Mouse (Mus musculus): ENCODE measurements around the gene Ube2e3. TPM values are rescaled to one million over a fixed set of nuclear protein-coding genes. Genes with fewer than 3 reads are reported as not detected.

The Ube2e3 gene
- total RNA-seq (2015; ENCODE audit: low replicate concordance) (41.1 and 50.2 TPM in 2 replicates), total RNA-seq (2017; ENCODE audit: low replicate concordance) (51.5 and 63.1 TPM in 2 replicates)

DNA sequence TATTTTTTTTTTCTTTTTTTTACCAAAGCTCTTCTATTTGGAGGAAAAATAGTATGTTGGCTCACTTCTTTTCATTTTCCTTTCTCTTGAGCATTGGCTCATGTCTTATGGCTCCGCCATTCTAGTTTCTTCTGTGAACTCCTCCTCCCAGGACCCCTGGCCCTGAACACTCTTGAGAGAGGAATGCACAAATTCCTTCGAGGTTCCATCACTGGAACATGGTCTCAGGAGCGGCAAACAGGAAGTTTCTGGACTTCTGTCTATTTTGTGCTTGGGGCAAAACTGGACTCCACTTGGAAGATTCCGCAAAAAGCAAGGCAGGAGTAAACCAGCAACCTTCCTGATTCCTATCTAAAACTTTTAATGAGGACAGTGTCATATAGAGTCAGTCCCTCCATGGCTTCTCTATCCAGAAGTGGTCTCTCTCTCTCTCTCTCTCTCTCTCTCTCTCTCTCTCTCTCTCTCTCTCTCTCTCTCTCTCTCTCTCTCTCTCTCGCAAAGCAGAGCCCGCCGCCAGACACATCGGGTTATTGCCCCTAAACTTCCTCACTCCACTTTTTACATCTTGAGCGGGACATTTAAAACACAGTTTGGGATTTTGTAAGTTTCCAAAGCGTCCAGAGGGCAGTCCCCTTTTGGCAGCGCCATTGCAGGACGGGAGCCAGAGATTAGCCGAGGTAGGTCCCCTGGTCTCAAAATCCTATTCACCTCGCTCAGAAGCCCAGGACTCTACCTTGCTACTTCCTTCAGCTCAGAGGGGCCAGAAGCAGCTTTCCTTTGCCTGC lies at the start of gene Ube2e3:
Ube2e3 (plus strand) TSS at position 399 of the 785 bp plus-strand sequence.
- ATAC-seq (replicated peaks; ENCODE audit: low FRiP score, poor library complexity, severe bottlenecking) = no peak

DNA sequence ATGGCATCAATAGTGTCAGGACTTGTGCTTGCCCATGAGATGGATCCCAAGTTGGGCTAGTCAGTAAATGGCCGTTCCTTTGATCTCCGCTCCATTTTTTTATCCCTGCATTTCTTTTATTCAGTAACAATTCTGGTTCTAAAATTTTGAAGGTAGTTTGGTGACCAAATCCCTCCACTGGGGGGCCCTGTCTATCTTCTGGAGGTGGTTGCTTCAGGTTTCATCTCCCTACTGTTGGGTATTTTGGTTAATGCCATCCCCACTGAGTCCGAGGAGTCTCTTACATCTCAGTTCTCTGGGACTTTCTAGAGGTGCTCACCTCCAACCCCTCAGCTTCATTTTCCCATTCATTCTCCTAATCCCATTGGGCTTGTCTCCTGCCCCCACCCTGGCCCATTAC lies 38.0 kb upstream of the Ube2e3 start:
- no peak for ATAC-seq (replicated peaks; ENCODE audit: low FRiP score, poor library complexity, severe bottlenecking)

DNA sequence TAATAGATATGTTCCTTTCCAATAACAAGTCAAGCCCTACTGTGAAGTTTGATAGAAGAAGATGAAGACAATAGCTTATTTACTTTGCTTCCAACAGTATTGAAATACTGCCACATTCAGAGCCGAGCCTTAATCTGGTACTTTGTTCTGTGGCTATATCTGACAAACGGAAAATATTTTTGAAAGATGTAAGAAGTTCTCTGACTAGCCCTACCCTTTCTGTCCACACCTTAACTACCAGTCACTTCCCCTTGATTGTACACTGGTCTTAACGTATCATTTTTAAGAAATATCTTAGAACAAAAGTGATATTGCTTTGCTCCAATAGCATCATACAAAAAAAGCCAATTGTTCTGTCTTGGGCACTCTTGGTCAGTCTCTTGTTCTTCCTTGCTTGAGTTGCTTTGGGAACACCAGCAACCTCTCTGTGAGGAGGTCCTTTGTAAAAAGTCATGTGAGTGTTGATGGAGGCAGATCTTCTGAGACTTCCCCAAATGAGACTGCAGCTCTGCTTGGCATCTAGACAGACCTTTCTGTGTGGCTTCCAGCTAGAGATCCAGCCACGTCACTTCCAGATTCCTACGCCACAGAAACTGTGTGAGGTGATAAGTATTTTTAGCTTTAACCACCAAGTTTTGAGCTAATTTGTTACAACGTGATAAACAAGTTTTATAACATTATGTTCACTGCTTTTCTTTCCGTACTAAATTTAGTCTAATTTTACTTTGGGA lies 26.3 kb upstream of the Ube2e3 start:
- ATAC-seq (replicated peaks; ENCODE audit: low FRiP score, poor library complexity, severe bottlenecking) = no peak; the same call in 1 of the 2 replicates

DNA sequence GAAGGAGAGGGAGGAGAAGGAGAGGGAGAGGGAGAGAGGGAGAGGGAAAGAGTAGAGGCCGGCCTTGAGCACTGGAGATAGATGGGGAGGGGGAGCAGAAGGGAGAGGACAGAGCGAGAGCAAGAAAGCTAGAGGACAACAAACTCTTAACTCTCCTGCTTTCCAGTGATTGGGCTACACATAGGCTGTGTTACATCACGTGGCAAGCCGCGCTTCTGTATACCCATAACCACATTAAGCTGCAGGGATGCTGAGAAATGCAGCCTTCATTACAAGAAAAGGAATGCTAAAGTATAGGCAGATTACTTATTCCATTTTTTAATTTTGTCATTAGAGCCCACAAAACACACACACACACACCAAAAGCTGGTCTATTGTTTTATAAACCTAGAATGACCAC lies 23.6 kb upstream of the Ube2e3 start:
- ATAC-seq (replicated peaks; ENCODE audit: low FRiP score, poor library complexity, severe bottlenecking) = no peak

DNA sequence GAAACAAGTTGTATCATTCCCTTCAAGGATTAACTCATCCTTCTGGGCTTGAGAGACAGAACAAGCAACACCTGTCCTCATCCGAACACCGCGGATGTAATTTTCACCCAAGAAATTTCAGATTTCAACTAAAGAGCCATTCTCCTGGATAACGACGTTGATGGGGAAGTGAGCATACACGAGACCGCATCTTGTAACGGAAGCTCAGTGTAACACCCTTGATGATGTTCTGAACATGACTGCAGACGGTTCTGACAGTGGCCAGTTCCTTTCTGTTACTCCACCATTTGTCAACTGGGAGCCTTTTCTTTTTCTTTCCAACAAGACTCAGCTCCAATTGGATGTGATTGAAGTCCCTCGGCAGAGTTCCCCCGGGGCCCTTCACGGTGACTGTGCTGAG lies 22.6 kb upstream of the Ube2e3 start:
- ATAC-seq (replicated peaks; ENCODE audit: low FRiP score, poor library complexity, severe bottlenecking) = no peak

DNA sequence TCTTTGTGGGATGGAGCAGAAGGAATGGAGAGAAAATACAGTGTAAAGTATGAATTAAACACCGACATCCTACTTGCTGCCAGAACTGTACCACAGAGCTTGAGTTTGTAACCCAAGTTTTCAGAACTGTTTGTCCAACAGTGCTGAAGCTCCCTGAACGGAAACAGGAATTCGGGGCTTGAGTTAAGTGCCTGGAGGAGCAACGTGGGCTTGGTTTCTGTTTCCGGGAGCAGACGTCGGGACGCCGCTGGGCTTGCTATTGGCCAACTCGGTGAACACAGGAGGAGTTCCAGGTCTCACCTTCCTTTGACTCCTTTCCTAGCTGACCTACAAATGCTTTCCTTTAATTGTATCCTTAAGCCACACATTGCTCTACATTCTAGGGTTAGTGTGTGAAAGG lies 22.2 kb upstream of the Ube2e3 start:
- no peak for ATAC-seq (replicated peaks; ENCODE audit: low FRiP score, poor library complexity, severe bottlenecking)

DNA sequence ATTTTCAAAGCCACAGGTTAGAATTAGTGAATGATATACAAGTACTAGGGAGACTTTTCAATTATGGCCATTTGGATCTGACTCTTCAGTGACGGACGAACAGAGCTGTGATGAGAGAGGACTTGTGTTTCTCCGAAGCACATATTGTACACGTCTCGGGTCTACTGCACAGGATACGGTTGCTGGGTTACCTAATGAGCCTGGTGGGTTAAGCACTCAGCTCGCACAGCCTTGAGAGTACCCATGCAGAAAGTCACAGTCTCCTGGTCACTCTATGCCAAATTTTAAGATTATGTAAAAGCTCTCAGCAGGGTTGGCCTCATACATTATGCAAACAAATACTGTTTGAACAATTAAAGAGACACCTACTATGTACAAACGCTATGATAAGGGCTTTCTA lies 13.6 kb upstream of the Ube2e3 start:
- ATAC-seq (replicated peaks; ENCODE audit: low FRiP score, poor library complexity, severe bottlenecking) = no peak

DNA sequence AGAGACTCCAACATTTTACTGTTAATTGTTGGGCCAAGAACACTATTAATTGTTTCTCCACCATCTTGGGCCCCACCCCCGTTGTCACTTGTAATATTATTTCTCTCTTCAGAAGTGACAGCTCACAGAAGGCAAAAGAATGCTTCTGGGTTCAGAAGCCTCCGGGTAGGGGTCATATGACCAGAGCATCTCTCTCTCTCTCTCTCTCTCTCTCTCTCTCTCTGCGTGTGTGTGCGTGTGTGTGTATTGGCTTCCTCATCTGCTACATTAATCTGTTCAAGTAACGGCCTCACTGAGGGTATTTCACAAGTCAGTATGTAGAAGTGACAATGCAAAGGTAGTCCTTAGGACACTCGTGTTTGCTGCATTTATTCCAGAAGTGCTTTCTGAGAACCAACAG lies 9.3 kb upstream of the Ube2e3 start:
- no peak for ATAC-seq (replicated peaks; ENCODE audit: low FRiP score, poor library complexity, severe bottlenecking)

DNA sequence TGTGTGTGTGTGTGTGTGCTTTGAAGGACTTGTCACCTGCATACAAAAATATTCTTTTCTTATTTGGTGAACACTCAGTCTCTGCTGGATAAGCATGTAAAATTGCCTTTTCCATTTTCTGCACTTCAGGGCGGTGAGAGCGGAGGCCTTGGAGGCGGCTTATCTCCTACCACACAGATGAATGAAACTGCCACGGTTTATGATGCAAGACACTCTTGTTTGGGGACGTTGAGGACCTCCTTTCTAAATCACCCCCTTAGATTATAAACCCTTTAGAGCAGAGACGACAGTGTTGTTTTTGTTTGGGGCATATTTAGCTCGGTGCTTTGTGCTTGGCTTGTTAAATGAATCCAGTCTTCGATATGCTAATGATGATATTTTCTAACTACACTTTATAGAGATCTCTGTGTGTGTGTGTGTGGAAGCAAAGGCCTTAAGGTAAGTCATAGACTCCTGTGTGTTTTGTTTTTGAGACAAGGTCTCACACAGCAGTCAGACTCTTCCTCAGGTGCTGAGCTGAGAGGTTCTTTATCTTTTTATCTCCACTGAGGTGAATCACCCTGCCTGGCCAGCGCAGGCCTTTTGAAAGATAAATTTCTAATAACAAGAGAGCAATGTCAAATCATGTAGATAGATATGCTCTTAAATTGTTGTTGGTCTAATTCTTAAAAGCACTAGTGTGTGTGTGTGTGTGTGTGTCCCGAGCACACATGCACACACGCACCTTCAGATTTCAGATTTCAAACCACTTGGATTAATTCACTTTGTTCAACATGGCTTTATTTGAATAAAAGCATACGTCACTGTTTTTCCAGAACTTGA lies 8.4 kb upstream of the Ube2e3 start:
- ATAC-seq (replicated peaks; ENCODE audit: low FRiP score, poor library complexity, severe bottlenecking) = peak; percentile 87

DNA sequence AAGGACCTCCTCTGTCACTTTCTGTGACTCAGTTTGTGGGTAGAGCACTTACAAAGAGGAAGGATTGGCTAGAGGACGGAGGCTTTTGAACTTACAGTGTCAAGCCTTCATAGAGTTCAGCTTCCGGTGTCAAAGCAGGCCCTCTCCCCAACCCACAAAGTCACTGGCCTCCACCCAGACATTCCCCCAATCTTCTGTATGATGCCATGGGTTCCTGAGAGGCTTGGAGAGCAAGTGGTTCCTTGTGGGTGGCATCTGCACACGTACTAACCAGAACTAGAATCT lies 7.9 kb upstream of the Ube2e3 start:
- no peak for ATAC-seq (replicated peaks; ENCODE audit: low FRiP score, poor library complexity, severe bottlenecking)

DNA sequence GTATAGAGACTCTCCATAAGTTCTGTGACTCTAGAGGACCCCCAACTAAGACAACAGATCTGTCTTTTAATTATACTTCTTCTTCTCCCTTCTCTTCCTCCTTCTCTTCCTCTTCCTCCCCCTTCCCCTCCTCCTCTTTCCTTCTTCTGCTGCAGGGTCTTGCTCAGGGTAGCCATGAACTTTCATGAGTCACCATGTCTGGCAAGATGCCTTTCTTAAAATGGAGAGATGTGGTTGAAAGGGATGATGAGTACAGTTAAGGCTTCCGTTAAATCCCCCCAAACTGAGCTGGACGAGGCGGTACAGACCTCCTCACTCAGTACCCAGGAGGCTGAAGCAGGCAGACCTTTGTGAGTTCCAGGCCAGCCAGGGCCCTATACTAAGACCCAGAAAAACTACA lies 3.8 kb upstream of the Ube2e3 start:
- ATAC-seq (replicated peaks; ENCODE audit: low FRiP score, poor library complexity, severe bottlenecking) = no peak

DNA sequence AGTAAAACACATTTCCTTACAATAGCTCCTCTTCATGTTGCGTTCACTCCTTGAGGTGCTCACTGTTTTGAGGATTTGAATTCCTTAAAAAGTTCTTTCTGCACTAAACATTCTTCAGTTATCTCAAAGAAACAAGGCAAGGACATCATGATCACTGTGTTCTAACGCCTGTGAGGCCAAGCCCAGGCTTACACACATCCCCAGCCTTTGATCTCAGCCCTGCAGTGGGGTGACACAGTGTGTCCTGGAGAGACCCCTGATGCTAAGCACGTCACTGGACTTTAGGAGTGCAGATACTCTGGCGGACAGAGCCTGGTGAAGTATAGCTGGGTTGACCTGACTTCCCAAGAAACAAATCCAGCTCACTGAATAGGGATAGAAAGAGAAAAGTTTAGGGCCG lies 3.1 kb upstream of the Ube2e3 start:
- ATAC-seq (replicated peaks; ENCODE audit: low FRiP score, poor library complexity, severe bottlenecking) = no peak

DNA sequence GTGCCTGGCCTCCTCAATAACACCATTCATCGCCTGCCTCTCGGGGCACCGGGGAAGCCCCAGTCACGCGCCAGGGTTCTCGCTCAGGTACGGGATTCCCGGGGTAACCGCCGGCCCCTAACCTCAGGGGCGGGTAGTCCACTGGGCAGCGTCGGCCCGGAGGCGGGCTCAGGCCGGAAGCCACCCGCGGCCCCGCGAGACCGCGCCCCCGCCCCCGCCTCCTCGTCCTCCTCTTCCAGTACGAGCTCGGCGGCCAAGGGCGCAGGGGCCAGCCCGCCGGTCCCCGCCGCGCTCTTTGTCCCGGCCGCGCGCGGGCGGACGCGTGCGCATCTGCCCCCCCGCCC lies 559 bp downstream of the Ube2e3 start:
- ATAC-seq (replicated peaks; ENCODE audit: low FRiP score, poor library complexity, severe bottlenecking) = peak; percentile 74

DNA sequence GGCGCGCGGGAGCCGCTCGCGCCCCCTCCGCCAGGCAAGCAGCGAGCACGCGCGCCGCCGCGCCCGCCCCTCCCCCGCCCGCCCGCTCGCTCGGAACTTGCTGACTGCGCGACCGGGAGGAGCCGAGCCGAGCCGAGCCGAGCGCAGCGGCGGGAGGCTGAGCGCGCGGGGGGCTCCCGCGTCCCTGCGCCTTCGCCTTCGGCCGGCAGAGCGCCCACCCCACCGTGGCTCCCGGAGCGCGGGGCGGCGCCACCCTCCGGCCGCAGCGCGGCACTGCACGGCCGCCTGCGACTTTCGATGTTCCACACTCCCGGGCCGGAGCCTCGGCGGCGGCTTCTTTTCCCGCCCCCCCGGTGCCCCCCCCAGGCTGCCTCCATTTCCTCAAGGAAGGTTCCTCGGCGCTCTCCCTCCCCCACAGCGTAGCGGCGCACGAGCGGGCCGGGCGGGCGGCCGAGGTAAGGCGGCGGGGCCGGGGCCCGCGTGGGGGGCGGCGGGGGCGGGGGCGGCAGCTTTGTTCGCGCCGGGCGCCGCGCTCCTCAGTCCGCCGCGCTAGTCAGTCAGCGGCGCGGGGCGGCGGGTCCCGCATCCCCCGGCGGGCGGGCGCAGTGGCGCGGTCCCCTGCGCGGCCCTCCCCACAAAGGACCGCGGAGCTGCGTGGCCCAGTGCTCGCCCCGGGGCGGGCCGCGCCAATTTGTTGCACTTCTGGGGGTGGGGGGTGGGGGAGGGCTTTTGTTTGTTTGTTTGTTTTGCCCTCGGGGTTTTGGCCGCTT lies 1.2 kb downstream of the Ube2e3 start:
- ATAC-seq (replicated peaks; ENCODE audit: low FRiP score, poor library complexity, severe bottlenecking) = peak; percentile 47

DNA sequence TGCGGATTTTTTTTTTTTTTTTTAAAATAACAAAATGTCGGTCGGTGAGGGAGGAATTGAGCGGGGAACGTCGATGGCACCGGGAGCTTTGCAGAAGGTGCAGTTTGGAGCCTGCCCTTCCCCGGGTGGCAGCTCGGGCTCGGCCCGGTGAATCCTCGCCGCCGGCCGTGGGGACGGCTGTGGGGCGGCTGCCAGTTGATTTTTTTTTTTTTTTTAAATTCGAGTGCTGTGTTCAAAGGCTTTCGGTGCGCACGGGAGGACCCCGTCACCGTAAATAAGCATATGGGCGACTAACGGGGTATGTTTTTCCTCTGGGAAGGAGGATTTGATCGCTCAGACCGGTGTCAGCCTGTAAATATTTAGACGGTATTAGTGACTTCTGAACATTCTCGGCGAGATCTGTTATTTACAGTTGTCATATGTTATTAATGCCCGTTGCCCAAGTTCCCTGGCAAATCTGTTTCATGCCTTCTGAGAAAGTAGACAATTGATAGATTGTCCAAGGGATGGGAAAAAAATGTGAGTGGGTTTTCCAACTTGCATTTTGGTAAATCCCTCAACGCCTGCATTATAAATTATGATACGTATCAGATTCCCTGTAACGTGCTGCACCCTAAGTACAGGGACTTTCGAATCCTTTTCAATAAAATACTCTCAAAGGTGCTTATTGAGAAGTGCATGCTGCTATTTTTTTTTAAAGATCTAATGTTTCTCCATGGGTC lies 2.0 kb downstream of the Ube2e3 start:
- ATAC-seq (replicated peaks; ENCODE audit: low FRiP score, poor library complexity, severe bottlenecking) = peak; percentile 50

DNA sequence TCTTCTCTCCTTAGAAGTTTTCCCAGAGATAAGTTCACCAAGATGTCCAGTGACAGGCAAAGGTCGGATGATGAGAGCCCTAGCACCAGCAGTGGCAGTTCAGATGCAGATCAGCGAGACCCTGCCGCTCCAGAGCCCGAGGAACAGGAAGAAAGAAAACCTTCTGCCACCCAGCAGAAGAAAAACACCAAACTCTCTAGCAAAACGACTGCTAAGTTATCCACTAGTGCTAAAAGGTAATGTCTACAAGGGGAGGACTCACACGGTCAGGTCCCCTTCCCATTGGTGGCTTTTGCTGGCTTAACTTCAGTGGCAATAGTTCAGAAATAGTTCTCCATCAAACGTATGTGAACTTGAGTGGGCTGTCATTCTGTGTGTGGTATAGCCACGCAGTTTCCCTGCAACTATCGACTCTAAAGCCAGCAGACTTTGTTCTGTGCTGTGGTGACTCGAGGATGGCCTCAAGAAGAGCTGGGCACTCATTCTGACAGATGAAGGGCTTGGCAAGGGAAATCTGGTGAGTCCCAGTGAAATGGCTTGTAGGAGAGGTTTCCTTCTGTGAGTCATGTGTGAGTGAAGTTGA lies 2.6 kb downstream of the Ube2e3 start:
- ATAC-seq (replicated peaks; ENCODE audit: low FRiP score, poor library complexity, severe bottlenecking) = peak; percentile 27

DNA sequence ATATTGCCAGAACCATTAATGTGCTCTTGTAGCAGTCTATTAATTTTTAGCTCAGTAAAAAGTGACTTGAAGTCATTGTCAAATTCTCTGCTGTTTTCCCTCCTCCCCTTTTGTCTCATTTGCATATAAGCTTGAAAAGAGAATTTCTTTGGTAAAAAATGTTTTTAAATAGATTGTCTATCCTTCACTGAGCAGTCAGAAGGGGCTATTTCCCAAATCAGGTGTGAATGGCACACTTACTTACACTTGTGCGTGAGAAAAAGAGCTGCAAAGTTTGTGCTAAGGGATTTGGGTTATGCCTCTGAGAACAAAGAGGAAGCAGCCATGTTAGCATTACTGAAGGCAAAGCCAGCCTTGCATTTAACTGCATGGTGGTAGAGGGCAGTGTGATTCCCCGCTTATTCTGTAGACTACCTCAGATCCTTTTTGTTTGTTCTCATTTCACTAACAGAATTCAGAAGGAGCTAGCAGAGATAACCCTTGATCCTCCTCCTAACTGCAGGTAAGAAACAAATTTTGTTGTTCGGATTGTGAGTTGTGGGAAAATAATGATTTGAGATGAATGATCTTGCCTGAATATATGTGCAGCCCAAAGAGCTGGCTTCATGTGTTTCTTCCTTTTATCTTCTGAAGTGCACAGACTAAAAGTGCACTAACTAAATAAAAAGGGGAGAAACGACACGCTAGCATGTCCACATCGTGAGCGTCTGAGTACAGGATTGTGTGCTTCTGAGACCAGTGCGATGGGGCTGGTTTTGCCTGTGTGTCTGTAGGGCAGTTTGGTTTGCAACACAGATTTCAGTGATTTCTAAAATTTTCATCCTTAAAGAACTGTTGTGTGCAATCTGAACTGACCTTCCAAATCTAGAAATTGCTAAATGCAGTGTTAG lies 4.3 kb downstream of the Ube2e3 start:
- no peak for ATAC-seq (replicated peaks; ENCODE audit: low FRiP score, poor library complexity, severe bottlenecking)

DNA sequence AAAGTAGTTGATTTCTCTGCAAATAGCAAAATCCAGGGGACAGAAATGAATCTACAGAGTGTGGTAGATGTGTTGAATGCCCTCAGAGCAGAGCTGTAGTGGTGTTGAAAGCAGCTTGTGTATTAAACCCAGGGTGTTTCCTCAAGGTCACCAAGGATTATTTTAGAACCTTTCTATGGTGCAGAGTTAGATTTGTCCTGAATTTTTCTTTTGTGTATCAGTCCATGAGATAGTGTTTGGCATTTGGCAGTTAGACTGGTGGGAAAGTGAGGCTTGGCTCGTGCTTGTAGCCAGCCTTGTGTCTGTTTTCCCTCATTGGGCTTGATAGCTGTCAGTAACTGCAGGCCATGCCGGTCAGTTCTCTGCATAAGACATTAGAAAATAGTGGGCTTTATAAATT lies 6.0 kb downstream of the Ube2e3 start:
- no peak for ATAC-seq (replicated peaks; ENCODE audit: low FRiP score, poor library complexity, severe bottlenecking)

All from erythroblast, adult 5-6 weeks (primary cell).